Mouse (Mus musculus) cerebellum, adult 2 months (tissue): ENCODE data around the gene Apba3. TPM values are rescaled to one million over a fixed set of nuclear protein-coding genes. Genes with fewer than 3 reads are reported as not detected.

Source experiments
- DNase-seq, 2 experiments: peaks; one replicate each; pipeline ENCODE4 v3.0.0; 2021
- H3K27ac ChIP-seq: fragments of 200-500 bp; 2 replicates; pipeline ENCODE4 v1.5.1; 2012; ENCODE audit warnings: low read length, control low read depth, inconsistent platforms; ENCODE audit not compliant: insufficient read depth
- H3K27me3 ChIP-seq: fragments of 200-500 bp; 2 replicates; pipeline ENCODE4 v1.6.1; 2012; ENCODE audit warnings: inconsistent platforms, mild to moderate bottlenecking, low read length, moderate library complexity; ENCODE audit not compliant: control insufficient read depth, insufficient read depth
- H3K4me1 ChIP-seq: fragments of 200-500 bp; 2 replicates; pipeline ENCODE4 v1.6.1; 2011; ENCODE audit warnings: low read length; ENCODE audit not compliant: control insufficient read depth, insufficient read depth
- H3K4me3 ChIP-seq: fragments of 200-500 bp; replicated peaks from 2 replicates; pipeline ENCODE3; 2011; ENCODE audit warnings: mild to moderate bottlenecking, low read depth, low read length, control low read depth; ENCODE audit not compliant: insufficient read depth
- CTCF ChIP-seq: fragments of 200-500 bp; IDR thresholded peaks from 2 replicates; pipeline ENCODE4 v1.5.1; 2011; ENCODE audit warnings: low read depth, mild to moderate bottlenecking, control low read depth, low read length, moderate library complexity, borderline replicate concordance; ENCODE audit not compliant: insufficient read depth
- POLR2A ChIP-seq: fragments of 200-500 bp; IDR thresholded peaks from 2 replicates; pipeline ENCODE4 v1.6.1; 2011; ENCODE audit warnings: low read length, control low read depth, borderline replicate concordance; ENCODE audit not compliant: insufficient read depth
- WGBS: fragments of 180-500 bp; shearing (Covaris S2); methylation state at CpG from one replicate; pipeline ENCODE4 v1.1.7; 2018; 5-methylcytosine and 5-hydroxymethylcytosine counted together
- polyA plus RNA-seq: library from polyadenylated mRNA; depleted of rRNA; stranded (reverse); fragments of >200 nt; gene quantifications from 2 replicates; pipeline ENCODE4 v1.2.3, GENCODE M21; 2012

The Apba3 gene
- polyA plus RNA-seq, 1 experiment: 61.8 TPM

- peaks cover 4% of the 10 kb centered on the region for H3K4me1 ChIP-seq
- no peak overlapping the region for H3K4me3 ChIP-seq
- no peak for DNase-seq
- H3K27me3 ChIP-seq: no peaks in the 10 kb centered on the region
- H3K27ac ChIP-seq: no peak overlapping the region
- TF ChIP-seq POLR2A (no peak), CTCF (no peak)
- WGBS: 92% methylated on average over 19 of the region's 19 CpGs
Measured at GRCm38 (mm10) chr10:81273842-81274241, 7.1 kb downstream of the Apba3 start.

- 30% methylated on average over 22 of the region's 22 CpGs for WGBS
- no peak for TF ChIP-seq CTCF
- no peak for TF ChIP-seq POLR2A
Measured at GRCm38 (mm10) chr10:81277676-81278075, 10.9 kb downstream of the Apba3 start.

GRCm38 (mm10) chr10:81279496-81279895 lies 12.7 kb downstream of the Apba3 start:
- Histone ChIP-seq H3K27me3 (no peaks in the 10 kb centered on the region), H3K4me1 (no peaks in the 10 kb centered on the region; the same call in 1 of the 2 replicates), H3K4me3 (no peak overlapping the region), H3K27ac (no peak overlapping the region)
- no peak for TF ChIP-seq CTCF
- no peak for TF ChIP-seq POLR2A
- no peak for DNase-seq
- whole genome bisulfite sequencing: 49% methylated on average over 10 of the region's 10 CpGs

More at GRCm38 (mm10) chr10:81277676-81278075, 10.9 kb downstream of the Apba3 start:
- Histone ChIP-seq H3K4me3 (no peak overlapping the region), H3K27me3 (no peaks in the 10 kb centered on the region), H3K4me1 (no peaks in the 10 kb centered on the region; the same call in 1 of the 2 replicates), H3K27ac (no peak overlapping the region)
- DNase-seq: no peak

- no peak for DNase-seq
- WGBS: 59% methylated on average over 6 of the region's 6 CpGs
Measured at GRCm38 (mm10) chr10:81284189-81284588, 17.4 kb downstream of the Apba3 start.

GRCm38 (mm10) chr10:81284719-81285118 lies 18.0 kb downstream of the Apba3 start:
- no peak overlapping the region for H3K27ac ChIP-seq
- no peaks in the 10 kb centered on the region for H3K4me1 ChIP-seq
- WGBS: 21% methylated on average over 17 of the region's 17 CpGs
- TF ChIP-seq CTCF: no peak
- TF ChIP-seq POLR2A: no peak
- no peak overlapping the region for H3K4me3 ChIP-seq
- DNase-seq: no peak
- no peaks in the 10 kb centered on the region for H3K27me3 ChIP-seq

More at GRCm38 (mm10) chr10:81284189-81284588, 17.4 kb downstream of the Apba3 start:
- Histone ChIP-seq H3K27ac (no peak overlapping the region), H3K27me3 (no peaks in the 10 kb centered on the region), H3K4me1 (no peaks in the 10 kb centered on the region), H3K4me3 (no peak overlapping the region)
- TF ChIP-seq CTCF: no peak
- TF ChIP-seq POLR2A: no peak

- no peaks in the 10 kb centered on the region for H3K27me3 ChIP-seq
- TF ChIP-seq CTCF: no peak
- no peak for TF ChIP-seq POLR2A
- H3K27ac ChIP-seq: no peak overlapping the region
- DNase-seq: peak; percentile 86 to 89
- 3% methylated on average over 54 of the region's 54 CpGs for WGBS
- H3K4me3 ChIP-seq: peak overlapping the region; percentile 12
- no peaks in the 10 kb centered on the region; the same call in 1 of the 2 replicates for H3K4me1 ChIP-seq
Measured at GRCm38 (mm10) chr10:81285694-81286450, 19.1 kb downstream of the Apba3 start.

- H3K4me1 ChIP-seq: no peaks in the 10 kb centered on the region; the same call in 1 of the 2 replicates
- no peaks in the 10 kb centered on the region for H3K27me3 ChIP-seq
- TF ChIP-seq CTCF: no peak
- TF ChIP-seq POLR2A: no peak
- H3K4me3 ChIP-seq: no peak overlapping the region
- WGBS: 64% methylated on average over 6 of the region's 6 CpGs
- DNase-seq: no peak
- no peak overlapping the region for H3K27ac ChIP-seq
Measured at GRCm38 (mm10) chr10:81286586-81286985, 19.8 kb downstream of the Apba3 start.
